Mouse (Mus musculus): ENCODE results near the gene Elane.

The Elane gene

GRCm38 (mm10) chr10:79929967-79930825 is 44.1 kb downstream of the Elane start:
- no peak for DNase-seq (ENCODE audit: low spot score in 2 of 2)

GRCm38 (mm10) chr10:79930826-79931186 is 44.8 kb downstream of the Elane start:
- no peak for DNase-seq (ENCODE audit: low spot score in 2 of 2)

- no peak for DNase-seq (ENCODE audit: low spot score in 2 of 2)
Measured at GRCm38 (mm10) chr10:79931797-79932196, 45.8 kb downstream of the Elane start.

- DNase-seq (ENCODE audit: low spot score in 2 of 2), result peak in 1 of 2 experiments; percentile 68
Measured at GRCm38 (mm10) chr10:79932736-79933135, 46.7 kb downstream of the Elane start.

- peak in 1 of 2 experiments; percentile 66 for DNase-seq (ENCODE audit: low spot score in 2 of 2)
Measured at GRCm38 (mm10) chr10:79933145-79933679, 47.2 kb downstream of the Elane start.

- no peak for DNase-seq (ENCODE audit: low spot score in 2 of 2)
Measured at GRCm38 (mm10) chr10:79933861-79934260, 47.8 kb downstream of the Elane start.

- DNase-seq (ENCODE audit: low spot score in 2 of 2), result peak; percentile 70 to 89
Measured at GRCm38 (mm10) chr10:79934272-79934721, 48.2 kb downstream of the Elane start.

GRCm38 (mm10) chr10:79934794-79935569 is 48.9 kb downstream of the Elane start:
- DNase-seq (ENCODE audit: low spot score in 2 of 2), result no peak

- no peak for DNase-seq (ENCODE audit: low spot score in 2 of 2)
Measured at GRCm38 (mm10) chr10:79936284-79936910, 50.4 kb downstream of the Elane start.

- peak; percentile 86 to 89 for DNase-seq (ENCODE audit: low spot score in 2 of 2)
Measured at GRCm38 (mm10) chr10:79936911-79937441, 50.9 kb downstream of the Elane start.
